26 mouse cellular contexts compared by ENCODE assay signal in genomic region chr13:45306177-45306576, GRCm38 (mm10).
DNase-seq lines count a peak whose midpoint lies in the region; ATAC-seq and TF ChIP-seq lines count a peak whose summit lies in the region.
"Had no signal": no experiment of that assay in that cellular context is flagged by ENCODE, and none has a peak within 500 bp of the region (broad histone marks: within the 10 kb centered on the region; RNA-seq: fewer than 3 reads in every experiment).

No protein-coding gene starts in this region.

- WGBS in embryonic facial prominence, embryonic 15.5 days, result 34% methylated on average over 5 of the region's 5 CpGs
- WGBS in limb, embryonic 12.5 days, result 63% methylated on average over 5 of the region's 5 CpGs
- WGBS in kidney, adult 2 months, result 69% methylated on average over 5 of the region's 5 CpGs
- WGBS in intestine, embryonic 15.5 days, result 71% methylated on average over 5 of the region's 5 CpGs

- no peak overlapping the region; the same call in 1 of the 2 replicates for H3K27ac ChIP-seq in ES-E14 (ENCODE audit: insufficient read depth, low read depth, low read length, poor library complexity, severe bottlenecking)
- no peak overlapping the region for H3K27ac ChIP-seq in embryonic facial prominence, embryonic 15.5 days (replicated peaks)
- H3K27ac ChIP-seq in limb, embryonic 12.5 days, result no peak overlapping the region
- no peak overlapping the region for H3K27ac ChIP-seq in kidney, adult 2 months (ENCODE audit: insufficient read depth, low read depth, low read length)
- H3K27ac ChIP-seq in intestine, embryonic 15.5 days, result no peak overlapping the region
- H3K27ac ChIP-seq: forebrain, embryonic 13.5 days; limb, embryonic 15.5 days; liver, embryonic 15.5 days; neural tube, embryonic 15.5 days had no signal

- H3K4me3 ChIP-seq in ES-E14 (ENCODE audit: insufficient read depth in 1 of 2, low read depth in 1 of 2, low read length in 2 of 2, poor library complexity in 1 of 2, severe bottlenecking in 1 of 2), result no peak overlapping the region
- H3K4me3 ChIP-seq in embryonic facial prominence, embryonic 15.5 days (replicated peaks), result no peak overlapping the region
- H3K4me3 ChIP-seq in limb, embryonic 12.5 days (replicated peaks), result no peak overlapping the region
- no peak overlapping the region for H3K4me3 ChIP-seq in kidney, adult 2 months (ENCODE audit: insufficient read depth, low read depth, low read length)
- H3K4me3 ChIP-seq in intestine, embryonic 15.5 days (replicated peaks), result no peak overlapping the region
- H3K4me3 ChIP-seq: forebrain, embryonic 13.5 days; limb, embryonic 15.5 days; liver, embryonic 15.5 days; neural tube, embryonic 15.5 days had no signal

- peaks cover 0 to 2% of the 10 kb centered on the region in 2 experiments; a peak in 2 of 4 replicates for H3K4me1 ChIP-seq in ES-E14 (ENCODE audit: control insufficient read depth in 2 of 2, insufficient read depth in 2 of 2, low read length in 2 of 2, poor library complexity in 1 of 2)
- H3K4me1 ChIP-seq in embryonic facial prominence, embryonic 15.5 days, result no peaks in the 10 kb centered on the region
- no peaks in the 10 kb centered on the region for H3K4me1 ChIP-seq in limb, embryonic 12.5 days (replicated peaks)
- H3K4me1 ChIP-seq in kidney, adult 2 months (ENCODE audit: control insufficient read depth, insufficient read depth, low read length), result peaks cover 6% of the 10 kb centered on the region; the same call in 1 of the 2 replicates
- no peaks in the 10 kb centered on the region for H3K4me1 ChIP-seq in intestine, embryonic 15.5 days (replicated peaks)
- H3K4me1 ChIP-seq: limb, embryonic 15.5 days; liver, embryonic 15.5 days; neural tube, embryonic 15.5 days had no signal

- no peaks in the 10 kb centered on the region for H3K36me3 ChIP-seq in ES-E14 (ENCODE audit: control insufficient read depth, insufficient read depth, low read length, poor library complexity, severe bottlenecking)
- no peaks in the 10 kb centered on the region for H3K36me3 ChIP-seq in embryonic facial prominence, embryonic 15.5 days
- H3K36me3 ChIP-seq in limb, embryonic 12.5 days, result no peaks in the 10 kb centered on the region
- no peaks in the 10 kb centered on the region for H3K36me3 ChIP-seq in kidney, adult 2 months (ENCODE audit: control insufficient read depth, insufficient read depth, low read length)
- H3K36me3 ChIP-seq in intestine, embryonic 15.5 days, result no peaks in the 10 kb centered on the region
- H3K36me3 ChIP-seq: limb, embryonic 15.5 days; liver, embryonic 15.5 days; neural tube, embryonic 15.5 days had no signal

- no peak overlapping the region for H3K9ac ChIP-seq in ES-E14 (ENCODE audit: insufficient read depth, low read depth, low read length, poor library complexity, severe bottlenecking)
- H3K9ac ChIP-seq in embryonic facial prominence, embryonic 15.5 days, result no peak overlapping the region
- no peak overlapping the region for H3K9ac ChIP-seq in limb, embryonic 12.5 days (replicated peaks)
- no peak overlapping the region for H3K9ac ChIP-seq in intestine, embryonic 15.5 days
- H3K9ac ChIP-seq: forebrain, embryonic 13.5 days; limb, embryonic 15.5 days; liver, embryonic 15.5 days; neural tube, embryonic 15.5 days had no signal

- in situ Hi-C loops in ES-E14 (cut with MboI; ENCODE audit: low sequenced_read_pairs in 2 of 2, unreplicated experiment in 2 of 2), result no loop called here

- peak; percentile 54; the same call in 1 of the 2 replicates for ATAC-seq in embryonic facial prominence, embryonic 15.5 days (ENCODE audit: insufficient number of reproducible peaks, low FRiP score, low TSS enrichment, low read depth)
- 0 out of 2 replicates have a peak, but pooled peaks have one; percentile 26 for ATAC-seq in limb, embryonic 12.5 days (ENCODE audit: insufficient number of reproducible peaks, insufficient read depth, low FRiP score, low TSS enrichment, low read depth)
- ATAC-seq in intestine, embryonic 15.5 days, result no peak
- ATAC-seq: forebrain, embryonic 13.5 days; midbrain, embryonic 16.5 days; Patski had no signal

- H3K27me3 ChIP-seq in embryonic facial prominence, embryonic 15.5 days, result no peaks in the 10 kb centered on the region
- no peaks in the 10 kb centered on the region for H3K27me3 ChIP-seq in limb, embryonic 12.5 days
- H3K27me3 ChIP-seq in kidney, adult 2 months (replicated peaks; ENCODE audit: control insufficient read depth, insufficient read depth, low read length), result no peaks in the 10 kb centered on the region
- no peaks in the 10 kb centered on the region for H3K27me3 ChIP-seq in intestine, embryonic 15.5 days (replicated peaks)
- H3K27me3 ChIP-seq: CH12.LX; forebrain, embryonic 13.5 days; limb, embryonic 15.5 days; neural tube, embryonic 15.5 days; Patski had no signal

- no peak for TF ChIP-seq CTCF in kidney, adult 2 months (conservative IDR thresholded peaks at IDR 0.05; ENCODE audit: insufficient read depth, insufficient read length, low read depth, low read length)

- no peak for TF ChIP-seq POLR2A in kidney, adult 2 months (IDR thresholded peaks at IDR 0.05; ENCODE audit: low read depth, low read length)

- DNase-seq in ES-E14 (ENCODE audit: low read depth, low spot score), result peak; percentile 83
- DNase-seq in embryo, embryonic 10.5 days (ENCODE audit: low spot score), result peak; percentile 29
- DNase-seq in ovary, postnatal 14 days (ENCODE audit: low spot score), result no peak
- no peak for DNase-seq in kidney, adult 2 months
- no peak for DNase-seq in left cerebral cortex, adult 18-20 months (ENCODE audit: low spot score in 2 of 2)
- DNase-seq: adrenal gland, postnatal 36 days; cerebellum, adult 11-12 months; cerebellum, postnatal 25 days; gastrocnemius, postnatal 36 days; heart, postnatal 10 days; kidney, adult 9 months; kidney, postnatal 25 days; layer of hippocampus, adult 9-11 months; right cerebral cortex, postnatal 4 days; thymus, postnatal 36 days had no signal

- H3K4me2 ChIP-seq in embryonic facial prominence, embryonic 15.5 days (replicated peaks), result no peak overlapping the region
- no peak overlapping the region for H3K4me2 ChIP-seq in limb, embryonic 12.5 days
- H3K4me2 ChIP-seq in intestine, embryonic 15.5 days (replicated peaks), result no peak overlapping the region
- H3K4me2 ChIP-seq: forebrain, embryonic 13.5 days; heart, embryonic 11.5 days; limb, embryonic 15.5 days; liver, embryonic 15.5 days; neural tube, embryonic 15.5 days had no signal

- H3K9me3 ChIP-seq in ES-E14 (ENCODE audit: control insufficient read depth, insufficient read depth, low read depth, low read length), result no peaks in the 10 kb centered on the region
- no peaks in the 10 kb centered on the region for H3K9me3 ChIP-seq in embryonic facial prominence, embryonic 15.5 days (replicated peaks)
- no peaks in the 10 kb centered on the region for H3K9me3 ChIP-seq in limb, embryonic 12.5 days
- no peaks in the 10 kb centered on the region for H3K9me3 ChIP-seq in intestine, embryonic 15.5 days
- H3K9me3 ChIP-seq: forebrain, embryonic 13.5 days; limb, embryonic 15.5 days; liver, embryonic 15.5 days; neural tube, embryonic 15.5 days had no signal

TF ChIP-seq in ES-E14, 5 proteins besides CTCF, POLR2A, EP300 and RAD21:
- TF ChIP-seq HCFC1 (IDR thresholded peaks at IDR 0.05; ENCODE audit: borderline replicate concordance, insufficient read depth, low read length), result no peak
- no peak for TF ChIP-seq CHD2 (IDR thresholded peaks at IDR 0.05; ENCODE audit: low read depth, low read length)
- no peak for TF ChIP-seq MAFK (IDR thresholded peaks at IDR 0.05; ENCODE audit: insufficient read depth, low read depth, low read length)
- TF ChIP-seq ZC3H11A (IDR thresholded peaks at IDR 0.05; ENCODE audit: borderline replicate concordance, low read depth, low read length), result no peak
- TF ChIP-seq ZNF384 (IDR thresholded peaks at IDR 0.05; ENCODE audit: low read depth, low read length), result no peak

Comparison
In these comparisons a context has a peak if more than half of its experiments do, and no peak if none do; other contexts are left out.
1. DNase-seq: peak in ES-E14 (single experiment) and embryo, embryonic 10.5 days (single experiment); none in ovary, postnatal 14 days (single experiment), kidney, adult 2 months (single experiment) and left cerebral cortex, adult 18-20 months (0 of 2).